Mouse (Mus musculus) intestine, postnatal 0 days (tissue): ENCODE results near the gene Nfatc2ip. TPM values are rescaled to one million over a fixed set of nuclear protein-coding genes. Genes with fewer than 3 reads are reported as not detected.

Source experiments
- ATAC-seq: fragments of 200-750 bp; cut with Nextera tagmentation; 2 replicates; pipeline ENCODE4 v1.8.0; 2017; ENCODE audit warnings: mild to moderate bottlenecking, moderate TSS enrichment, moderate library complexity
- H3K27ac ChIP-seq: fragments of 300-500 bp; sonication (generic); 2 replicates; pipeline ENCODE4 v1.5.1; 2014; ENCODE audit warnings: mild to moderate bottlenecking, low read depth, low read length, moderate library complexity
- H3K27me3 ChIP-seq: fragments of 300-500 bp; sonication (generic); replicated peaks from 2 replicates; pipeline ENCODE4 v1.6.1; 2014; ENCODE audit warnings: low read length, mixed read lengths; ENCODE audit not compliant: control insufficient read depth, insufficient read depth
- H3K36me3 ChIP-seq: fragments of 300-500 bp; sonication (generic); 2 replicates; pipeline ENCODE4 v1.6.1; 2014; ENCODE audit warnings: mild to moderate bottlenecking, moderate library complexity; ENCODE audit not compliant: control insufficient read depth, insufficient read depth
- H3K4me1 ChIP-seq: fragments of 300-500 bp; sonication (generic); replicated peaks from 2 replicates; pipeline ENCODE4 v1.6.1; 2014; ENCODE audit warnings: antibody characterized with exemption, low read length, mixed read lengths; ENCODE audit not compliant: control insufficient read depth, insufficient read depth
- H3K4me2 ChIP-seq: fragments of 300-500 bp; sonication (generic); replicated peaks from 2 replicates; pipeline ENCODE4 v1.6.1; 2014; ENCODE audit warnings: low read depth, mild to moderate bottlenecking, moderate library complexity
- H3K4me3 ChIP-seq: fragments of 300-500 bp; sonication (generic); 2 replicates; pipeline ENCODE4 v1.5.1; 2014; ENCODE audit warnings: low read depth, low read length
- H3K9ac ChIP-seq: fragments of 300-500 bp; sonication (generic); 2 replicates; pipeline ENCODE4 v1.6.1; 2014; ENCODE audit warnings: mild to moderate bottlenecking, low read depth, low read length
- H3K9me3 ChIP-seq: fragments of 300-500 bp; sonication (generic); 2 replicates; pipeline ENCODE4 v1.6.1; 2016; ENCODE audit warnings: mixed run types; ENCODE audit not compliant: control insufficient read depth
- CTCF ChIP-seq: sonication (generic); IDR thresholded peaks from 2 replicates; pipeline ENCODE4 v1.5.1; 2016; ENCODE audit warnings: low read depth, mild to moderate bottlenecking, control low read depth, antibody characterized with exemption, moderate library complexity
- WGBS: fragments of 180-500 bp; shearing (Covaris S2); extraction: QIAGEN DNeasy Blood & Tissue Kit; methylation state at CpG from one replicate; pipeline ENCODE4 v1.1.7; 2014; 5-methylcytosine and 5-hydroxymethylcytosine counted together
- polyA plus RNA-seq: library from polyadenylated mRNA; unstranded; fragments of >200 nt; fragmentation: Nextera tagmentation; extraction: Ambion mirVana; gene quantifications from 2 replicates; pipeline ENCODE4 v1.2.1, GENCODE M21; 2015

Gene Nfatc2ip
- polyA plus RNA-seq, 1 experiment from 2014 or later, result 2.1 TPM

GRCm38 (mm10) chr7:126347098-126347497, 49.4 kb downstream of the Nfatc2ip start:
- no peak overlapping the region for H3K9ac ChIP-seq
- H3K9me3 ChIP-seq, result no peaks in the 10 kb centered on the region
- no peaks in the 10 kb centered on the region for H3K27me3 ChIP-seq
- H3K27ac ChIP-seq, result no peak overlapping the region
- TF ChIP-seq CTCF, result no peak
- H3K4me2 ChIP-seq, result no peak overlapping the region
- no peaks in the 10 kb centered on the region for H3K36me3 ChIP-seq
- WGBS, result 28% methylated on average over 1 of the region's 1 CpGs
- H3K4me1 ChIP-seq, result no peaks in the 10 kb centered on the region
- ATAC-seq, result peak; percentile 72
- no peak overlapping the region for H3K4me3 ChIP-seq

- WGBS, result 55% methylated on average over 3 of the region's 3 CpGs
- ATAC-seq, result no peak
- TF ChIP-seq CTCF, result no peak
- Histone ChIP-seq H3K9ac (no peak overlapping the region), H3K9me3 (no peaks in the 10 kb centered on the region), H3K4me2 (no peak overlapping the region), H3K4me1 (no peaks in the 10 kb centered on the region), H3K27ac (no peak overlapping the region), H3K27me3 (no peaks in the 10 kb centered on the region), H3K4me3 (no peak overlapping the region), H3K36me3 (no peaks in the 10 kb centered on the region)
Observed at GRCm38 (mm10) chr7:126345969-126346368, 50.6 kb downstream of the Nfatc2ip start.

GRCm38 (mm10) chr7:126345557-126345956, 51.0 kb downstream of the Nfatc2ip start:
- H3K27ac ChIP-seq, result no peak overlapping the region
- no peaks in the 10 kb centered on the region for H3K4me1 ChIP-seq
- no peak overlapping the region for H3K4me2 ChIP-seq
- no peaks in the 10 kb centered on the region for H3K9me3 ChIP-seq
- no peak for ATAC-seq
- no peaks in the 10 kb centered on the region for H3K27me3 ChIP-seq
- WGBS, result 52% methylated on average over 3 of the region's 3 CpGs
- no peaks in the 10 kb centered on the region for H3K36me3 ChIP-seq
- no peak overlapping the region for H3K4me3 ChIP-seq
- TF ChIP-seq CTCF, result no peak
- H3K9ac ChIP-seq, result no peak overlapping the region

- no peaks in the 10 kb centered on the region for H3K36me3 ChIP-seq
- H3K9ac ChIP-seq, result 0 out of 2 replicates have a peak overlapping the region, but pooled peaks have one; percentile 0
- no peaks in the 10 kb centered on the region for H3K9me3 ChIP-seq
- WGBS, result 22% methylated on average over 6 of the region's 6 CpGs
- H3K4me2 ChIP-seq, result no peak overlapping the region
- no peak overlapping the region for H3K4me3 ChIP-seq
- H3K27me3 ChIP-seq, result no peaks in the 10 kb centered on the region
- TF ChIP-seq CTCF, result no peak
- H3K27ac ChIP-seq, result peak overlapping the region; percentile 78
- ATAC-seq, result peak; percentile 30; the same call in 1 of the 2 replicates
- H3K4me1 ChIP-seq, result no peaks in the 10 kb centered on the region
Observed at GRCm38 (mm10) chr7:126340896-126341295, 55.6 kb downstream of the Nfatc2ip start.

GRCm38 (mm10) chr7:126340206-126340618, 56.3 kb downstream of the Nfatc2ip start:
- WGBS, result 35% methylated on average over 6 of the region's 6 CpGs
- Histone ChIP-seq H3K27ac (peak overlapping the region; percentile 81), H3K36me3 (no peaks in the 10 kb centered on the region)

GRCm38 (mm10) chr7:126339521-126339971, 57.0 kb downstream of the Nfatc2ip start:
- Histone ChIP-seq H3K4me3 (no peak overlapping the region), H3K27ac (no peak overlapping the region), H3K9ac (no peak overlapping the region), H3K4me2 (no peak overlapping the region), H3K9me3 (no peaks in the 10 kb centered on the region), H3K27me3 (no peaks in the 10 kb centered on the region), H3K36me3 (no peaks in the 10 kb centered on the region), H3K4me1 (no peaks in the 10 kb centered on the region)
- ATAC-seq, result no peak
- TF ChIP-seq CTCF, result no peak
- 71% methylated on average over 8 of the region's 8 CpGs for WGBS

More at GRCm38 (mm10) chr7:126340206-126340618, 56.3 kb downstream of the Nfatc2ip start:
- peak; percentile 96 for ATAC-seq
- no peak overlapping the region for H3K9ac ChIP-seq
- no peaks in the 10 kb centered on the region for H3K27me3 ChIP-seq
- H3K4me3 ChIP-seq, result no peak overlapping the region
- no peak for TF ChIP-seq CTCF
- no peak overlapping the region for H3K4me2 ChIP-seq
- H3K9me3 ChIP-seq, result no peaks in the 10 kb centered on the region
- no peaks in the 10 kb centered on the region for H3K4me1 ChIP-seq

GRCm38 (mm10) chr7:126338906-126339305, 57.6 kb downstream of the Nfatc2ip start:
- 83% methylated on average over 8 of the region's 8 CpGs for WGBS
- Histone ChIP-seq H3K36me3 (no peaks in the 10 kb centered on the region), H3K4me2 (no peak overlapping the region), H3K9me3 (no peaks in the 10 kb centered on the region), H3K27me3 (no peaks in the 10 kb centered on the region), H3K4me1 (no peaks in the 10 kb centered on the region), H3K27ac (no peak overlapping the region), H3K9ac (no peak overlapping the region), H3K4me3 (no peak overlapping the region)
- ATAC-seq, result no peak
- no peak for TF ChIP-seq CTCF
